Mouse (Mus musculus) cerebellum, adult 2 months (tissue): Measurements from ENCODE around the gene Wfdc15b. TPM values are rescaled to one million over a fixed set of nuclear protein-coding genes. Genes with fewer than 3 reads are reported as not detected.
"Not testable (repeated sequence)": the region's sequence is repeated elsewhere in the genome, so short reads cannot be mapped to it uniquely, and the experiment has no call there.

Source experiments
- DNase-seq, 2 experiments: peaks; one replicate each; pipeline ENCODE4 v3.0.0; 2021
- H3K27ac ChIP-seq: fragments of 200-500 bp; 2 replicates; pipeline ENCODE4 v1.5.1; 2012; ENCODE audit warnings: low read length, control low read depth, inconsistent platforms; ENCODE audit not compliant: insufficient read depth
- H3K27me3 ChIP-seq: fragments of 200-500 bp; 2 replicates; pipeline ENCODE4 v1.6.1; 2012; ENCODE audit warnings: inconsistent platforms, mild to moderate bottlenecking, low read length, moderate library complexity; ENCODE audit not compliant: control insufficient read depth, insufficient read depth
- H3K4me1 ChIP-seq: fragments of 200-500 bp; 2 replicates; pipeline ENCODE4 v1.6.1; 2011; ENCODE audit warnings: low read length; ENCODE audit not compliant: control insufficient read depth, insufficient read depth
- H3K4me3 ChIP-seq: fragments of 200-500 bp; replicated peaks from 2 replicates; pipeline ENCODE3; 2011; ENCODE audit warnings: mild to moderate bottlenecking, low read depth, low read length, control low read depth; ENCODE audit not compliant: insufficient read depth
- CTCF ChIP-seq: fragments of 200-500 bp; IDR thresholded peaks from 2 replicates; pipeline ENCODE4 v1.5.1; 2011; ENCODE audit warnings: low read depth, mild to moderate bottlenecking, control low read depth, low read length, moderate library complexity, borderline replicate concordance; ENCODE audit not compliant: insufficient read depth
- POLR2A ChIP-seq: fragments of 200-500 bp; IDR thresholded peaks from 2 replicates; pipeline ENCODE4 v1.6.1; 2011; ENCODE audit warnings: low read length, control low read depth, borderline replicate concordance; ENCODE audit not compliant: insufficient read depth
- WGBS: fragments of 180-500 bp; shearing (Covaris S2); methylation state at CpG from one replicate; pipeline ENCODE4 v1.1.7; 2018; 5-methylcytosine and 5-hydroxymethylcytosine counted together
- polyA plus RNA-seq: library from polyadenylated mRNA; depleted of rRNA; stranded (reverse); fragments of >200 nt; gene quantifications from 2 replicates; pipeline ENCODE4 v1.2.3, GENCODE M21; 2012; rRNA removed

Gene Wfdc15b
- polyA plus RNA-seq, result not detected in 2 replicates

DNA sequence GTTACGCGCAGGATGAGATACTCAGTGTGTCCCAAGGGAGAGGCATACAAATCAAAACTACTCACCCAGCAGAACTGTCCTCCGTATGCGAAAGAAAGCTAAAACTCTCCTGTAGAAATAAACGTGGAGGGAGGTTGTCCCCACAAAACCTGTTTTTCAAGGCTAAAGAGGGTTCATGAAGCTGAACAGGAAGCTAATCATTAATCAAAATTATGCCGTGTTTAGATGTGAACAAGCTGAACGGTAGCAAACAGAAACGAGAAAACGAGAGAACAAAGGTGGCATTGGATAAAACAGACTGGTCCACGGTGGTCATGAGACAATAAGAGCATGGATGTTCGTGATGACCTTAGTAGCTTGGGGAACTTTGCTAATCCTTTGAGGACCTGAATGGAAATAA, at the start of gene Wfdc15b:
Wfdc15b (minus strand) TSS at position 139 of the 400 bp plus-strand sequence.
- H3K4me1 ChIP-seq, result no peaks in the 10 kb centered on the region
- no peak within 1 kb of the TSS for H3K4me3 ChIP-seq
- no peaks in the 10 kb centered on the region for H3K27me3 ChIP-seq
- 86% methylated on average over 11 of the region's 11 CpGs for WGBS
- no peak for DNase-seq
- TF ChIP-seq CTCF (no peak), POLR2A (no peak)
- no peak within 1 kb of the TSS for H3K27ac ChIP-seq

DNA sequence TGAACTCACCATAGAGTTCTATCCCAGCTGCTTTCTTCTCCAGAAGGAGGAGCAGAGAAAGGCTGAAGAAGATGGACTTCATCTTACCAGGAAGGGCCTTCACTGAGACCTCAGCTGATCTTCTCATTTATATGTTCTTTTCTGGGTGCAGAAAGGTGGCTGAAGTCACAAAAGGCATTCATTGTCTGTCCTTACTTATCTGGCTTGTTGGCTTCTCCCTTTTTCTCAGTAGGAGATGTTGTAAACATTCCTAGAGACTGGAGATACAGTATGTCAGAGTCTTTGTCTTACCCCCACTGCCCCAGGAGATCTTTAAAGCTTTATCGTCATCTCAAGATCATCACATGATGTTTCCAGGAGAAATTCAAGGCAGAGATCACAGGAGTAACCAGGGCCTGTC, 35.1 kb upstream of the Wfdc15b start, which contains the start of gene Svs3b:
Svs3b (minus strand) TSS at position 101 of the 400 bp plus-strand sequence.
- not testable (repeated sequence) for H3K27me3 ChIP-seq, H3K4me3 ChIP-seq, DNase-seq, H3K27ac ChIP-seq, H3K4me1 ChIP-seq
- 77% methylated on average over 1 of the region's 1 CpGs for WGBS

DNA sequence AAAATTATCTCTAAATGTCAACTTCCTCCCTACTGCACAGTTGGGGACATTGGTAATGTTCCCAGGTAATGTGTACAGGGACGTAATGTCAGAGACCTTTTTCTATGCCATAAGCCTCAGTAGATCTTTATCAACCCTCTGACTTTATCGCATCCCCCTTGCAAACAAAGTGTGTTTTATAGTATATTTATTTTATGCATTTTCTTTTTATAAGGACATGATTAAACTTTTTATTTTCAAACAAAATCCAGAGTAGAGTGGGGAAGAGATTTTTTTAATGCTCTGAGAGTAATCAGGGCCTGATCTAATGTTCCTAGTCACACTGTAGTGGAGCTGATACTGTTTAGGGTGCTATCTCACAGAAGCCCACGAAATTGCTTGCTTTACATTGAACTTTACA, 16.9 kb upstream of the Wfdc15b start, which contains the start of gene Svs2:
Svs2 (minus strand) TSS at position 101 of the 400 bp plus-strand sequence.
- Histone ChIP-seq H3K27ac (no peak within 1 kb of the TSS), H3K4me3 (no peak within 1 kb of the TSS), H3K27me3 (no peaks in the 10 kb centered on the region), H3K4me1 (no peaks in the 10 kb centered on the region)
- no peak for DNase-seq
- no peak for TF ChIP-seq CTCF
- 80% methylated on average over 3 of the region's 3 CpGs for WGBS

DNA sequence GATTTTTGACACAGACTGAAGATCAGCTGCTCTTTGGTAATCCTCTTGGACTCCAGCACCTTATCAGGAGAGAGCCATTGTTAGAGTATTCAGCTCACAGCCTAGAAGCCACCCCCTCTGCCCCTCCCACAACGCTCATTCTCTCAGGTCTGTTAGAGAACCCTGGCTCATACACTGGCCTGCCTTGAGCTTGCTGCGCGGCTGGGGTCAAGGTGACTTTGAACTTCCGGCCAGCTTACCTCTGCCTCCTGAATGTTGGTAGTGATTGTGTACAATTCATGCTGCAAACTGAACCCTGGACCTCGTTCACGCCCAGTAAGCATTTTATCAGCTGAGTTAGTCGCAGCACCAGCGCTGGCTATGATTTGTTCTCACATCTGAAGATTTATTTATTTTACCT, 11.2 kb upstream of the Wfdc15b start:
- 87% methylated on average over 8 of the region's 8 CpGs for WGBS
- Histone ChIP-seq H3K4me3 (no peak overlapping the region), H3K27me3 (no peaks in the 10 kb centered on the region), H3K27ac (no peak overlapping the region), H3K4me1 (no peaks in the 10 kb centered on the region)
- DNase-seq, result no peak
- no peak for TF ChIP-seq CTCF
- TF ChIP-seq POLR2A, result no peak

DNA sequence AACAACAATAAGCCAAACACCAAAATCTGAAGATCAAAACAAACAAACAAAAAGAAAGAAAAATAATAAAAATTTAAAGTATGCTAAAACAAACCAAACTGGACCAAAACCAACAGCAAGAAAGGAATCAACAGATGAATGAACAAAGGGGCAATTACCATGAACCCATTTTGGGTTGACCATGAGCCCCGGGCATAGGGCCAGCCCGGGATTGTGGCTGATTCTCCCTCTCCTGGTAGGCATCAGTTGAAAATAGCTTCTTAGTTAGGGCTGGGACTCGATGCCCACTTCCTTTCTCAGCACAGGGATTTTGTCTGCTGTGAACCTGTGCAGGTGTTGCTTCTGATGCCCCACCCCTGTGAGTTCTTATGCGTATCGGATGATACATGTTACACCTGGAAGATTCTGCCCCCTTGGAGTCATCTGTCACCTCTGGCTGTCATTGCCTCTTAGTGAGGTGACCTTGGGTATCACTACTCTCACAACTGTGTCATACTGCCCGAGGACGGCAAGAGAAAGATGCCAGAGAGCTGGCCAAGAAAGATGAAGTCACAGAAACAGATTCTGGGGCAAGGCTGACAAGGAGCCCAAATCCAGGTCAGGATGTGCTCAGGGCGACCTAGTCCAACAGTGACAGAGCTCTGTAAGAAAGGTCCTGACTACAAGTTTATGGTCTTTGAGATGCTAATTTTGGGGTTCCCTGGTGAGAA, 7.1 kb upstream of the Wfdc15b start:
- no peak for TF ChIP-seq CTCF
- TF ChIP-seq POLR2A, result no peak
- 73% methylated on average over 8 of the region's 8 CpGs for WGBS
- DNase-seq, result peak in 1 of 2 experiments; percentile 20
- H3K27ac ChIP-seq, result no peak overlapping the region
- H3K4me1 ChIP-seq, result no peaks in the 10 kb centered on the region
- H3K27me3 ChIP-seq, result no peaks in the 10 kb centered on the region
- H3K4me3 ChIP-seq, result no peak overlapping the region

DNA sequence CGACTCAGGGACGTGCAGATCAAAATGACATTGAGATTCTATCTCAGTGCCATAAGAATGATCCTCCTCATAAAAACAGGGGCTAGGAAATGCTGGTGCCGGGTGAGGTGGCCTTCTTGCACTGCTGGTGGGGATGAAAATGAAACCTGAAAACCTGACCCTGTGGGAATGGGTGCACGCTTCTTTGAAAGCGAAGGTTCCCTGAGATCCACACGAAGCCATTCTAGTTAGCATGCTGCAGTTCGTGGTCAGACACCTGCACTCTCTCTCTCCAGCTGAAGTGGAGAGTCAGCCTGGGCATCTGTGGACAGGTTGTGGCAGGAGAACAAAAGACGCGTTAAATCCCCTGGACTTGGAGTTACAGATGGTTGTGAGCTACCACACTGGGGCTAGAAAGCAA, 2.2 kb downstream of the Wfdc15b start:
- 87% methylated on average over 9 of the region's 9 CpGs for WGBS
- no peak for TF ChIP-seq POLR2A
- no peak for TF ChIP-seq CTCF

DNA sequence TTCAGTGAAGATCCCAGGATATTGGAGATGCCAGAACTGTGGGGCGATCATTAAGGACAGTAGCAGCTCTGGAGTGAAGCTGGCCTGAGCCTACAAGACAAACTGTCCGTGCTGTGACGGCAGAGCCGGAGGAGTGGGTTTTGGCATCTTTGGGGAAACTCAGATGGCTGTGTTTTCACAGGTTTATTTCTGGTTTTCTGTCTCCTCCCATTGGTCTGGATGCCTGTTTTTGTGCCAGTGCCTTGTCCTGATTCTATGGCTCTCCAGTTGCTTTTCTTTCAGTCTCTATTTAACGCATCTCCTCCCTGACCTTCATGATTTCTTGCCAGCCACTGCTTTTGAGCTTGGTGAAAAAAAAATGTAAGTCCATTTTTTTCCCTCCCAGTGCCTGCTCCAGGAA, 8.7 kb downstream of the Wfdc15b start:
- H3K27me3 ChIP-seq, result no peaks in the 10 kb centered on the region
- no peak overlapping the region for H3K4me3 ChIP-seq
- peak; percentile 20 to 33 for DNase-seq
- H3K4me1 ChIP-seq, result no peaks in the 10 kb centered on the region; the same call in 1 of the 2 replicates
- no peak for TF ChIP-seq CTCF
- H3K27ac ChIP-seq, result no peak overlapping the region
- 38% methylated on average over 5 of the region's 5 CpGs for WGBS

More for the DNA sequence above, 2.2 kb downstream of the Wfdc15b start:
- no peak overlapping the region for H3K27ac ChIP-seq
- no peaks in the 10 kb centered on the region for H3K27me3 ChIP-seq
- no peaks in the 10 kb centered on the region; the same call in 1 of the 2 replicates for H3K4me1 ChIP-seq
- H3K4me3 ChIP-seq, result no peak overlapping the region
- DNase-seq, result no peak

DNA sequence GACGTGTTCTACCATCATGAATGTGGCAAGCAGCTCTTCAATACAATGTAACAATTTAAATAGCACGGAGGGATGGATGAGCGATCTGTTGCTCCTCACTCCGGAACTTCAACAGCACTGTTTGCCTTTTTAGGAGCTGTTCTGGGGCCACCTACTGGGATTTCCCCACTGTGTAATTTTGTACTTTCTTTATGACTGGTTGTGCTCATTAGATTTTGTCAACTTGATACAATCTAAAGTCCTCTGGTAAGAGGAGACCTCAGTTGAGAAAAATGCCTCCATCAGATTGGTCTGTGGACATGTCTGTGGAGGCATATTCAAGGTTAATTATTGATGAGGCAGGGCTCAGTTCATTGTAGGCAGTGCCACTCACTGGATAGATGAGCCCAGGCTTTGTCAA, 10.6 kb downstream of the Wfdc15b start:
- TF ChIP-seq CTCF, result no peak
- no peak for TF ChIP-seq POLR2A
- 80% methylated on average over 4 of the region's 4 CpGs for WGBS
- no peak for DNase-seq
- H3K27me3 ChIP-seq, result no peaks in the 10 kb centered on the region
- no peak overlapping the region for H3K4me3 ChIP-seq
- peaks cover 3% of the 10 kb centered on the region for H3K4me1 ChIP-seq
- H3K27ac ChIP-seq, result no peak overlapping the region
